Mouse (Mus musculus): ENCODE measurements around the gene Olfr1499.
"Not testable (repeated sequence)": the region's sequence is repeated elsewhere in the genome, so short reads cannot be mapped to it uniquely, and the experiment has no call there.

Olfr1499 gene

DNA sequence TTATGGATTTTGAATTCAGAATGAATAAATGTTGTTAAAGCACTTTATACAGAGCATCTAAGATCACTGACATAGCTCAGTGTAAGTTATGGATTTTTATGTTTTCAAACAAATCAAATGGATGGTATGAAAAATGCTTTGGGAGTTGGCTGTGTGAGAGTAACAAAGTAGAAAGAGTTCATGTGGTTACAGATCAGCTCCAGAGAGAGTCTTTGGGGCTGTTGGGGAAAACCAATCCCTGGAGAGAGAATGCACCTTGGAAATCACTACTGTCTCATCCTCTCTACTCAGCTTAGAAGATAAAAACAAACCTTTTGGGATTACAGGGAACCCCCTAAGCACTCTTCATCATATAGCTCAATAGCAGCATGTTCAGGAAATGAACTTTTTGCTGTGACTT, at the start of gene Olfr1499:
Gene Olfr1499 (minus strand): TSS at position 101 of the 400 bp plus-strand sequence.
- no peak for DNase-seq (ENCODE audit: low read depth)

DNA sequence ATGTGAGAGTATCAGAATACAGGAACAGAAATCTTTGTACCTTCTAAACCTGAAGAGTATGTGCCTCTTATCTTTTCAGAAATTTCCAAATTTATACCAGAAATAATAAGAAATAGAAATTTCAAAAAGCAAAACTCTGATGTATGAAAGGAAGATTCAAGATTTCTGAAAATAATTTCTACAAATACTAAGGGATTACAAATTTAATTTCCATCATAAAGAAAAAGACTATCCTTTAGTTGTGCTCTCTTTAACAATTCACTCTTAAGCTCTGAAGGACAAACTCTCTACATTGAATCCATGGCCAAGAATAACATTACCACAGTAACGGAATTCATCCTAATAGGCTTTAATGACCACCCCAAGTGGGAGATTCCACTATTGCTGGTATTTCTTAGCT, 42.2 kb upstream of the Olfr1499 start, which contains the start of gene Olfr1502:
Gene Olfr1502 (plus strand): TSS at position 301 of the 400 bp plus-strand sequence.
- no peak for DNase-seq (ENCODE audit: low read depth)

- not testable (repeated sequence) for DNase-seq (ENCODE audit: low read depth)
These were observed 31.3 kb upstream of the Olfr1499 start, which contains the start of gene Olfr1501 for GRCm38 (mm10) chr19:13850592-13850991. Gene Olfr1501 (minus strand): TSS chr19:13850692.

DNA sequence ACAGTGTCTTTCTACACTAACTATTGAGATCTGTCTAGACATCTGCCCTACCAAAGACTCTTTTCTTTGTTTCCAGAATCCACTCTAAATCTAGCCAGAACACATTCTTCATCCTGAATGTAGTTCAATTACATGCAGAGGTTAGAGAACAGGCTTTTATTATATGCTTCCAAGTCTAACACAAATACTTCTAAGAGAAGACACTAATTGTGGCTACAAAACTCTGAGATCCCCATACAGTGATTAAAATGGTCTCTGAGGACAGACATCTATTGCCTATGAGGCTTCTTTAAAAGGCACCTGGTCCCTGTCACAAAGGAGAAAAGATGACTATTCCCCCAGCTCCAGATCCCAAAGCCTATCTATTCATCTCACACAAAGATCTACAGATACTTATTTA, 11.1 kb upstream of the Olfr1499 start, which contains the start of gene Olfr1500:
Gene Olfr1500 (minus strand): TSS at position 101 of the 400 bp plus-strand sequence.
- DNase-seq (ENCODE audit: low read depth) = no peak

GRCm38 (mm10) chr19:13828447-13828846, 9.2 kb upstream of the Olfr1499 start:
- DNase-seq (ENCODE audit: low read depth) = no peak

- no peak for DNase-seq (ENCODE audit: low read depth)
These were observed 1.6 kb upstream of the Olfr1499 start for GRCm38 (mm10) chr19:13820847-13821246.

- no peak for DNase-seq (ENCODE audit: low read depth)
These were observed 420 bp downstream of the Olfr1499 start for GRCm38 (mm10) chr19:13818827-13819226.

- DNase-seq (ENCODE audit: low read depth) = no peak
These were observed 6.4 kb downstream of the Olfr1499 start for GRCm38 (mm10) chr19:13812823-13813222.

GRCm38 (mm10) chr19:13805486-13805885, 13.8 kb downstream of the Olfr1499 start:
- DNase-seq (ENCODE audit: low read depth) = not testable (repeated sequence)

DNA sequence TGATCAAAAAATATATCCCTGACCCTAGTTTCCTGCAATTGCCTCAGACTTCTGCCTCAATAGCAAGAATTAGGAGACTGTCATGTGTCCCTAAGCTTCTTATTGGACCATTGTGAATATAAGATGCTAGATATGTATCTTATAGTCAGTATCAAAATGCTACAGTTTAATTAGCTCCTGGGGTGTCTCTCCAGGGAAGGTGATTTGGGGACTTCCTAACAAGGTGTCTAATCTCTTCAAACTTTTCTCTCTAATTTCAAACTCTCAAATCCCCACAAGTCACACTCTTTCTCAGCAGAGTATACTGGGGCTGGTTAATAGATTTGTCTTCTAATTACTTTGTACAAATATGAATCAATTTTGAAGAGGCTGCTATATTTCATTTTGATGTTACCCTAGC, 21.1 kb downstream of the Olfr1499 start, which contains the start of gene Olfr1497:
Gene Olfr1497 (minus strand): TSS at position 101 of the 400 bp plus-strand sequence.
- no peak for DNase-seq (ENCODE audit: low read depth)

- DNase-seq (ENCODE audit: low read depth) = no peak
These were observed 41.7 kb downstream of the Olfr1499 start, which contains the start of gene Olfr1496 for GRCm38 (mm10) chr19:13777578-13777977. Gene Olfr1496 (plus strand): TSS chr19:13777878.

GRCm38 (mm10) chr19:13768565-13769276, 50.5 kb downstream of the Olfr1499 start:
- DNase-seq (ENCODE audit: low read depth) = no peak

GRCm38 (mm10) chr19:13764306-13764705, 54.9 kb downstream of the Olfr1499 start, which contains the start of gene Olfr1495:
Gene Olfr1495 (plus strand): TSS chr19:13764606.
- no peak for DNase-seq (ENCODE audit: low read depth)
